Mouse (Mus musculus) stomach, embryonic 16.5 days (tissue): ENCODE results near the gene Exoc4. TPM values are rescaled to one million over a fixed set of nuclear protein-coding genes. Genes with fewer than 3 reads are reported as not detected.

Source experiments
- ATAC-seq: fragments of 200-750 bp; cut with Nextera tagmentation; 2 replicates; pipeline ENCODE4 v1.8.0; 2017; ENCODE audit warnings: moderate number of reproducible peaks, moderate TSS enrichment; ENCODE audit not compliant: insufficient read depth, low FRiP score
- H3K27ac ChIP-seq: fragments of 300-500 bp; sonication (generic); 2 replicates; pipeline ENCODE4 v1.5.1; 2014; ENCODE audit warnings: low read length
- H3K27me3 ChIP-seq: fragments of 300-500 bp; sonication (generic); 2 replicates; pipeline ENCODE4 v1.6.1; 2014; ENCODE audit warnings: low read length, control low read depth, mixed read lengths; ENCODE audit not compliant: control insufficient read depth, insufficient read depth
- H3K36me3 ChIP-seq: fragments of 300-500 bp; sonication (generic); 2 replicates; pipeline ENCODE4 v1.6.1; 2014; ENCODE audit warnings: low read length; ENCODE audit not compliant: control insufficient read depth, insufficient read depth
- H3K4me1 ChIP-seq: fragments of 300-500 bp; sonication (generic); 2 replicates; pipeline ENCODE4 v1.6.1; 2014; ENCODE audit warnings: low read length, control low read depth, mixed read lengths; ENCODE audit not compliant: control insufficient read depth, insufficient read depth
- H3K4me2 ChIP-seq: fragments of 300-500 bp; sonication (generic); 2 replicates; pipeline ENCODE4 v1.6.1; 2014; ENCODE audit warnings: low read depth, low read length, mixed read lengths
- H3K4me3 ChIP-seq: fragments of 300-500 bp; sonication (generic); replicated peaks from 2 replicates; pipeline ENCODE4 v1.5.1; 2014; ENCODE audit warnings: mild to moderate bottlenecking, low read length
- H3K9ac ChIP-seq: fragments of 300-500 bp; sonication (generic); 2 replicates; pipeline ENCODE4 v1.6.1; 2014; ENCODE audit warnings: low read length
- H3K9me3 ChIP-seq: fragments of 300-500 bp; sonication (generic); replicated peaks from 2 replicates; pipeline ENCODE4 v1.6.1; 2016; ENCODE audit warnings: low read length, control low read depth; ENCODE audit not compliant: control insufficient read depth
- WGBS: fragments of 180-500 bp; shearing (Covaris S2); extraction: QIAGEN DNeasy Blood & Tissue Kit; methylation state at CpG from one replicate; pipeline ENCODE4 v1.1.7; 2014; 5-methylcytosine and 5-hydroxymethylcytosine counted together
- polyA plus RNA-seq: library from polyadenylated mRNA; unstranded; fragments of >200 nt; fragmentation: Nextera tagmentation; extraction: Ambion mirVana; gene quantifications from 2 replicates; pipeline ENCODE4 v1.2.1, GENCODE M21; 2015

The Exoc4 gene
- polyA plus RNA-seq, 1 experiment from 2014 or later = 37.8 TPM

DNA sequence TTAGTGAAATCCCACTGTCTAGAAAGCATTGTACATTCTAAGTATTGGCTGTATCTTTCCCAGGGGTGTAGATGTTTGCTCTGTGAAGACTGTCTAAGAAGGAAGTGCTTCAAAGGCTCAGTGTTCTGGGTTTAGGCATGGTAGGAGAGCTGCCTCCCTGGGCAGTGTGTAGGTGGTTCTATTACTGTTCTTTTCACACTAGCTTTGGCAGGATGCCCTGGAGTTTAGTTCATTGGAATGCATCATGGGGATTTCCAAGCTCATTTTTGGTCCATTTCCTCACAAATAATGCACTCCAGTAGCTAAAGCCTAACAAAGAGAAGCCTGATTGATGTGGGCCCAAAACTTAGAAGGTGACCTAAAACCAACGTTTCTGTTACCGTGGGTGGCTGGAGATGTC, 555.9 kb downstream of the Exoc4 start:
- H3K9me3 ChIP-seq = no peaks in the 10 kb centered on the region
- WGBS = 71% methylated on average over 2 of the region's 2 CpGs
- no peak for ATAC-seq
- H3K9ac ChIP-seq = no peak overlapping the region
- H3K27ac ChIP-seq = no peak overlapping the region
- H3K36me3 ChIP-seq = no peaks in the 10 kb centered on the region
- H3K4me1 ChIP-seq = no peaks in the 10 kb centered on the region
- H3K4me2 ChIP-seq = no peak overlapping the region
- H3K27me3 ChIP-seq = no peaks in the 10 kb centered on the region
- no peak overlapping the region for H3K4me3 ChIP-seq

DNA sequence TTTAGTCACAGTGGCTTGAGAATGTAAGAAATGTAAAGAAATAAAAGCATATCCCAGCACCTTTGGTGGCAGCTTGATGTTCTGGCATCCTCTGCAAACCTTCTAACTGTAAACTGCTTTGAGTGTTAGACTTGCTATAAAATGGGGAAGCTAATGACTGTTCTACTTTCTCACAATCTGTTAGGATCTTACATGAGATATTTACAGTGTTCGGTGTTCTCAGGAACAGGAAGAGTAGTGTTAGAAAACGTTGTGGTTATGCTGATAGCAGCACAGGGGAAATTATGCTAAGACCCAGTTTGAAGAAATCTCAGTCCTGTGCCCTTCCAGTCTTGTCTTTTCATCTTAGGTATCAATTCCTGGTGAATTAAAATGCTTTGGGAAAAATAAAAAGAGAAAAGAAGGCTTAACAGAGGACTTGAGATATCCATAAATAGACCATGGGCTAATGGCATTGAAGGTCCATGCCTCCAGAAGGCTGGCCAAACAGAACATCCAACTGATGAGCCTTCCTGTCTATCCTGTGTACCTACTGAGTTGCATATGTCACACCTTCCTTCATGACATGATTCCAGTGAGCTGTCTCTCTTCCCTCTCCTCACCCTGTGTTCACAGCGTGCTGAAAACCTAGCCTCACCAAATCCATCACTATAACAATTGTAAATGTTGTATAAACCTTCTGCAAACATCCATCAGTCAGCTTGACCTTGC, 557.3 kb downstream of the Exoc4 start:
- Histone ChIP-seq H3K9ac (no peak overlapping the region), H3K27ac (no peak overlapping the region), H3K9me3 (no peaks in the 10 kb centered on the region), H3K36me3 (no peaks in the 10 kb centered on the region), H3K4me3 (no peak overlapping the region), H3K27me3 (no peaks in the 10 kb centered on the region), H3K4me1 (no peaks in the 10 kb centered on the region), H3K4me2 (no peak overlapping the region)
- WGBS = 52% methylated on average over 3 of the region's 3 CpGs
- ATAC-seq = no peak

DNA sequence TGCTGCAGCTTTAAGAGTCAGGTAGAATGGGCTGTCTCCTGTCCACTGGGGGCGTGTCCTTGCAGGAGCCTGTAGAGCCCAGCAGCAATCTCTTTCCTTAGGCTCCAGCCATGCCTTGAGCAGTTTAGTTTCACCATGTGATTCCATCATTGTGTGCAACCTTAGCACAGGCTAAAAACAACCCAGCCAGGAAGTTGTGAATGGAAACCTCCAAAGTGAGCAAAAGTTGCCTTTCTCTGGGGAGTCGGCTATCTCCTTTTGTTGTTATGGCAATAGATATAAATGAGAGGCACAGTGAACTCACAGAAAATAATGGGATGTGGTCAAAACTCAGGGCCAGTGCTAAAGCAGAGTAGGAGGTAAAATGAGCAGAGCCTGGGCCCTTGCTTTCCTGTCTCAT, 565.5 kb downstream of the Exoc4 start:
- Histone ChIP-seq H3K9me3 (no peaks in the 10 kb centered on the region), H3K9ac (no peak overlapping the region), H3K27me3 (no peaks in the 10 kb centered on the region), H3K36me3 (no peaks in the 10 kb centered on the region), H3K4me3 (no peak overlapping the region), H3K4me1 (no peaks in the 10 kb centered on the region), H3K27ac (no peak overlapping the region), H3K4me2 (no peak overlapping the region)
- no peak for ATAC-seq
- WGBS = 53% methylated on average over 2 of the region's 2 CpGs

DNA sequence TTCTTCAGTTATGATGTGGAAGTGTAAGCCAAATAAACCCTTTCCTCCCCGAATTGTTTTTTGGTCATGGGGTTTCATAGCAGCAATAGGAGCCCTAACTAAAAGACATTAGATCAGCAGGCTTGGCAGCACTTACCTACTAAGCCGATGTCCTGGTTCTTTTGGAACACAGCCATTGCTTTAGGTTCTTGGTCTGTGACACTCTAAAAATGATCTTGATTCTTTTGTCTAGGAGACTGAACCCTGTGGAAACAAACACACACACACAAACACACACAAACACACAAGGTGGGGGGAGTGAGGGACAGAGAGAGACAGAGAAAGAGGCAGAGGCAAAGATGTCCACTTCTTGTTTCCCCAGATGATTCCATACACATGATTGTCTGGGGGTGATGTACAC, 574.3 kb downstream of the Exoc4 start:
- H3K4me1 ChIP-seq = no peaks in the 10 kb centered on the region

DNA sequence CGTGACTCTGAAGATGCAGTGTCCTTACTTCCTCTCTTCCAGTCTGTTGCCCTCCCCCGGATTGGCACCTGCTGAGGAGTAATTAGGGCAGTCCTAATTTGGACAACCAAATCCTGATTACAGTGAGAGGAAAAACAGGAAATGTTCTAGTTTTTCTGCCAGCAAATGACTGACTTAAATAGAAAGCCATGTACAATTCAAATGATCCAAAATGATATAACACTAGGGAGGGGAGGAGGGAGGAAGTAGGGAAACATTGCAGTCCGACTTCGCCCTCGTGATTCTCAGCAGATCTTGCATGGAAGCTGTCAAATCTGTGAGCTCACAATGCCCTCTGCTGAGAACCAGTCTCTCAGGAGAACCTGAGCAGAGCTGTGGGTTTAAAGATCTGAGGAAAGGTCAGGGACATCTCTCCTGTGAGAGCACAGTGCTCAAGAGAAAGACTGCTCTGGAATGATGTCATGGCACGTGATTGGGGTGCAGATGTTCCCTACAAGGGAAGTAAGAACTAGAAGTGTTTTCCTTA, 575.0 kb downstream of the Exoc4 start:
- Histone ChIP-seq H3K27me3 (no peaks in the 10 kb centered on the region), H3K36me3 (no peaks in the 10 kb centered on the region), H3K9me3 (no peaks in the 10 kb centered on the region), H3K4me3 (no peak overlapping the region), H3K9ac (no peak overlapping the region), H3K4me1 (no peaks in the 10 kb centered on the region), H3K4me2 (no peak overlapping the region), H3K27ac (no peak overlapping the region)
- WGBS = 56% methylated on average over 6 of the region's 6 CpGs
- no peak for ATAC-seq

More for the DNA sequence above, 574.3 kb downstream of the Exoc4 start:
- no peaks in the 10 kb centered on the region for H3K9me3 ChIP-seq
- H3K4me3 ChIP-seq = no peak overlapping the region
- H3K4me2 ChIP-seq = no peak overlapping the region
- 84% methylated on average over 2 of the region's 2 CpGs for whole genome bisulfite sequencing
- no peaks in the 10 kb centered on the region for H3K36me3 ChIP-seq
- no peak overlapping the region for H3K9ac ChIP-seq
- H3K27ac ChIP-seq = no peak overlapping the region
- H3K27me3 ChIP-seq = no peaks in the 10 kb centered on the region
- no peak for ATAC-seq

DNA sequence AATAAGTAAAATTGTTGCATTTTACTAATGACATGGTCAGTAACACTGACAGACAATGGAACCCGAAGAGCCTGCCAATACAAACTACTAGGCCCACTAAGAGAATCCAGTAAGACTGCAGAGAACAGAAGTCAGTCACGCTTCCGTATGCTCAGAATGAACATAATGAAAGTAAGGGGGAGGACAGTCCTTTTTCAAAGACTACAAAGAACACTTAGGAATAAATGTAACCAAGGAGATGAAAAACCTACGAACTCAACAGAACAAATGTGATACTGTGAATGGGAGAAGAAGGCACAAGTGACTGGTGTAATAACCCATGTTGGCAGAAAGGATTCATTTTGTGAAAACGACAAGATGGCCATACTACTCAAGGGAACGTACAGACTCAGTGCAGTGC, 579.6 kb downstream of the Exoc4 start:
- H3K4me2 ChIP-seq = no peak overlapping the region
- 89% methylated on average over 6 of the region's 6 CpGs for WGBS
- no peaks in the 10 kb centered on the region for H3K27me3 ChIP-seq
- H3K9me3 ChIP-seq = no peaks in the 10 kb centered on the region
- no peak overlapping the region for H3K27ac ChIP-seq
- no peak for ATAC-seq
- no peak overlapping the region for H3K9ac ChIP-seq
- no peaks in the 10 kb centered on the region for H3K4me1 ChIP-seq
- H3K36me3 ChIP-seq = no peaks in the 10 kb centered on the region
- no peak overlapping the region for H3K4me3 ChIP-seq

GRCm38 (mm10) chr6:33829261-33829660, 580.4 kb downstream of the Exoc4 start:
- H3K9ac ChIP-seq = no peak overlapping the region
- ATAC-seq = no peak
- H3K27me3 ChIP-seq = no peaks in the 10 kb centered on the region
- H3K4me2 ChIP-seq = no peak overlapping the region
- WGBS = 90% methylated on average over 4 of the region's 4 CpGs
- H3K27ac ChIP-seq = no peak overlapping the region
- H3K4me3 ChIP-seq = no peak overlapping the region
- no peaks in the 10 kb centered on the region for H3K36me3 ChIP-seq
- H3K4me1 ChIP-seq = no peaks in the 10 kb centered on the region
- H3K9me3 ChIP-seq = no peaks in the 10 kb centered on the region

DNA sequence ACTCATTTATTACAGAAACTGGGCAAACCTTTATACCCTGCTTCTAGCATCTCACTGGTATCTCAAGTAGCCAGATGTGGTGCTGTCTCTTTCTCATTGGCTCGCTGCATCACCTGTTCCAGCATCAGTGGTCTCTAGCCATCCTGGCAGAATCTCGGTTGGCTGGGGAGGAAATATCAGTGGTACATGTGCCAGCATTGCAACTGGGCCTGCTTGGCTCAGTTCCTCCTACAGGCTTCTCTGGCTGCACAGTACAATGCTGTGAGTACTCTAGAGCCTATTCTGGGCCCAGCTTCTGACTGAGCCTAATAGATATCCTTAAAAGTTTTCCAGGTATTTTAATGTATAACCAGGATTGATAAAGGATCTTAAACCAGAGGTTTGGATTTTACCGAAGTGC, 582.4 kb downstream of the Exoc4 start:
- H3K9ac ChIP-seq = no peak overlapping the region

DNA sequence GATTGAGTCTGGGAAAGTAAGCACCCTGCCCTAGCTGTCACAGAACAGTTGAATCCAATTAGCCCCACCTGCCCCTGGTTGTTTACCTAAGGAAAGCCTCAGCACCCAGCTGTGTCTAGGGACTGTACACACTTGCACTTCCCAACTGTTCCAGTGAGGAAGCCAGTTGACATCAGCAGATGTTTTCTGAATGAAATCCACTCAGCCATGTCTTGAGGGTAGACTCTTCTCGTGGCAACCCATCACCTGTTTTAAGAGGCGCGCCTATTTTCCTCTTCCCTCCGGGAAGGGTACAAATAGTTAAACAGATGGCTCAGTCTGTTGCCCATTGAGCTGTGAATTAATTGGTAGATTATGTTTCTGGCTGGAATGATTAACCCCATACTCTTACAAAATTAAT, 584.1 kb downstream of the Exoc4 start:
- Histone ChIP-seq H3K4me1 (no peaks in the 10 kb centered on the region), H3K27ac (no peak overlapping the region), H3K9me3 (no peaks in the 10 kb centered on the region), H3K9ac (no peak overlapping the region), H3K36me3 (no peaks in the 10 kb centered on the region), H3K4me2 (no peak overlapping the region), H3K27me3 (no peaks in the 10 kb centered on the region), H3K4me3 (no peak overlapping the region)
- 74% methylated on average over 4 of the region's 4 CpGs for WGBS
- ATAC-seq = no peak

More for the DNA sequence above, 582.4 kb downstream of the Exoc4 start:
- Histone ChIP-seq H3K9me3 (no peaks in the 10 kb centered on the region), H3K4me1 (no peaks in the 10 kb centered on the region), H3K27me3 (no peaks in the 10 kb centered on the region), H3K36me3 (no peaks in the 10 kb centered on the region), H3K4me2 (no peak overlapping the region), H3K4me3 (no peak overlapping the region), H3K27ac (no peak overlapping the region)
- WGBS = 85% methylated on average over 3 of the region's 3 CpGs
- ATAC-seq = no peak
